Mouse (Mus musculus): ENCODE measurements around the gene Dek. TPM values are rescaled to one million over a fixed set of nuclear protein-coding genes. Genes with fewer than 3 reads are reported as not detected.

Dek gene
- polyA plus RNA-seq, 1 experiment = 227 TPM

- TF ChIP-seq EP300 (IDR thresholded peaks at IDR 0.05; ENCODE audit: insufficient read depth, low read depth, low read length) = no peak
- TF ChIP-seq CTCF (IDR thresholded peaks at IDR 0.05; ENCODE audit: low read depth, low read length) = no peak
- TF ChIP-seq POLR2A (IDR thresholded peaks at IDR 0.05; ENCODE audit: insufficient read depth, low read length) = no peak
- no peaks in the 10 kb centered on the region for H3K9me3 ChIP-seq (replicated peaks; ENCODE audit: control insufficient read depth, insufficient read depth, low read length, poor library complexity, severe bottlenecking)
- no peaks in the 10 kb centered on the region for H3K27me3 ChIP-seq (ENCODE audit: control insufficient read depth, insufficient read depth, low read length, poor library complexity, severe bottlenecking)
- no peak overlapping the region for H3K4me3 ChIP-seq (ENCODE audit: low read depth, low read length)
- no peaks in the 10 kb centered on the region for H3K4me1 ChIP-seq (ENCODE audit: control insufficient read depth, insufficient read depth, low read length)
- H3K36me3 ChIP-seq (ENCODE audit: control insufficient read depth, insufficient read depth, low read length, poor library complexity, severe bottlenecking) = no peaks in the 10 kb centered on the region
- H3K9ac ChIP-seq (ENCODE audit: low read depth, poor library complexity, severe bottlenecking) = no peak overlapping the region
- no peak overlapping the region for H3K27ac ChIP-seq (ENCODE audit: insufficient read depth, low read length)
Measured at GRCm38 (mm10) chr13:47133058-47133457, 27.1 kb upstream of the Dek start.

- Histone ChIP-seq H3K9ac (ENCODE audit: low read depth, poor library complexity, severe bottlenecking) (no peak overlapping the region), H3K4me1 (ENCODE audit: control insufficient read depth, insufficient read depth, low read length) (peaks cover 3% of the 10 kb centered on the region), H3K36me3 (ENCODE audit: control insufficient read depth, insufficient read depth, low read length, poor library complexity, severe bottlenecking) (no peaks in the 10 kb centered on the region), H3K27ac (ENCODE audit: insufficient read depth, low read length) (no peak overlapping the region), H3K4me3 (ENCODE audit: low read depth, low read length) (no peak overlapping the region), H3K27me3 (ENCODE audit: control insufficient read depth, insufficient read depth, low read length, poor library complexity, severe bottlenecking) (no peaks in the 10 kb centered on the region), H3K9me3 (replicated peaks; ENCODE audit: control insufficient read depth, insufficient read depth, low read length, poor library complexity, severe bottlenecking) (no peaks in the 10 kb centered on the region)
- TF ChIP-seq CTCF (IDR thresholded peaks at IDR 0.05; ENCODE audit: low read depth, low read length) (no peak), POLR2A (IDR thresholded peaks at IDR 0.05; ENCODE audit: insufficient read depth, low read length) (no peak), EP300 (IDR thresholded peaks at IDR 0.05; ENCODE audit: insufficient read depth, low read depth, low read length) (no peak)
Measured at GRCm38 (mm10) chr13:47129090-47129489, 23.1 kb upstream of the Dek start.

GRCm38 (mm10) chr13:47125595-47125994 lies 19.6 kb upstream of the Dek start:
- Histone ChIP-seq H3K4me3 (ENCODE audit: low read depth, low read length) (no peak overlapping the region), H3K9ac (ENCODE audit: low read depth, poor library complexity, severe bottlenecking) (no peak overlapping the region), H3K4me1 (ENCODE audit: control insufficient read depth, insufficient read depth, low read length) (peaks cover 3% of the 10 kb centered on the region), H3K36me3 (ENCODE audit: control insufficient read depth, insufficient read depth, low read length, poor library complexity, severe bottlenecking) (no peaks in the 10 kb centered on the region), H3K9me3 (replicated peaks; ENCODE audit: control insufficient read depth, insufficient read depth, low read length, poor library complexity, severe bottlenecking) (no peaks in the 10 kb centered on the region), H3K27me3 (ENCODE audit: control insufficient read depth, insufficient read depth, low read length, poor library complexity, severe bottlenecking) (no peaks in the 10 kb centered on the region), H3K27ac (ENCODE audit: insufficient read depth, low read length) (no peak overlapping the region)
- TF ChIP-seq POLR2A (IDR thresholded peaks at IDR 0.05; ENCODE audit: insufficient read depth, low read length) = no peak
- no peak for TF ChIP-seq EP300 (IDR thresholded peaks at IDR 0.05; ENCODE audit: insufficient read depth, low read depth, low read length)
- TF ChIP-seq CTCF (IDR thresholded peaks at IDR 0.05; ENCODE audit: low read depth, low read length) = no peak

- no peak overlapping the region for H3K4me3 ChIP-seq (ENCODE audit: low read depth, low read length)
- H3K4me1 ChIP-seq (ENCODE audit: control insufficient read depth, insufficient read depth, low read length) = peaks cover 3% of the 10 kb centered on the region
- no peaks in the 10 kb centered on the region for H3K9me3 ChIP-seq (replicated peaks; ENCODE audit: control insufficient read depth, insufficient read depth, low read length, poor library complexity, severe bottlenecking)
- TF ChIP-seq POLR2A (IDR thresholded peaks at IDR 0.05; ENCODE audit: insufficient read depth, low read length) (no peak), EP300 (IDR thresholded peaks at IDR 0.05; ENCODE audit: insufficient read depth, low read depth, low read length) (no peak), CTCF (IDR thresholded peaks at IDR 0.05; ENCODE audit: low read depth, low read length) (no peak)
- H3K27ac ChIP-seq (ENCODE audit: insufficient read depth, low read length) = no peak overlapping the region
- no peaks in the 10 kb centered on the region for H3K36me3 ChIP-seq (ENCODE audit: control insufficient read depth, insufficient read depth, low read length, poor library complexity, severe bottlenecking)
- H3K27me3 ChIP-seq (ENCODE audit: control insufficient read depth, insufficient read depth, low read length, poor library complexity, severe bottlenecking) = no peaks in the 10 kb centered on the region
- no peak overlapping the region for H3K9ac ChIP-seq (ENCODE audit: low read depth, poor library complexity, severe bottlenecking)
Measured at GRCm38 (mm10) chr13:47124986-47125385, 19.0 kb upstream of the Dek start.

DNA sequence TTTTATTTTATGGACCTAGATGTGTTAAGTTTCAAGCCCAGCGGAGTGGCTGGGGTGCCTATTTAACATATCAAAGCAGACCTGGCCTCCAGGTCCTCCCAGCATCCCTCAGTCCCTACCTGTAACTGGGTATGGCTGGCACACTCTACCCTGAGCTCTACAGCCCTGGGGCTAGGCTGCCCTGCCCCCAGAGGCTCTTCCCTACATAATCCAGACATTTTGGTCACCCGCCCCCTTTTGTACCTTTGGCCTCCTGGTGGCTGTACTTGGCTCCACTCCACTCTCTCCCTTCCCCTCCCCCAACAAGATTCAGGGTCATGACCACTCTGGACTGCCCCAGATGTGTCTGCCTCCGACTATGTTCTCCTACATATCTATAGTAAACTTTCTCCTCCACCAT lies 18.4 kb upstream of the Dek start:
- no peak overlapping the region for H3K27ac ChIP-seq (ENCODE audit: insufficient read depth, low read length)
- H3K36me3 ChIP-seq (ENCODE audit: control insufficient read depth, insufficient read depth, low read length, poor library complexity, severe bottlenecking) = no peaks in the 10 kb centered on the region
- H3K9ac ChIP-seq (ENCODE audit: low read depth, poor library complexity, severe bottlenecking) = no peak overlapping the region
- H3K9me3 ChIP-seq (replicated peaks; ENCODE audit: control insufficient read depth, insufficient read depth, low read length, poor library complexity, severe bottlenecking) = no peaks in the 10 kb centered on the region
- H3K4me1 ChIP-seq (ENCODE audit: control insufficient read depth, insufficient read depth, low read length) = peaks cover 3% of the 10 kb centered on the region
- H3K4me3 ChIP-seq (ENCODE audit: low read depth, low read length) = no peak overlapping the region
- no peaks in the 10 kb centered on the region for H3K27me3 ChIP-seq (ENCODE audit: control insufficient read depth, insufficient read depth, low read length, poor library complexity, severe bottlenecking)
- 0 out of 2 replicates have a peak, but pooled peaks have one; percentile 9 for TF ChIP-seq EP300 (IDR thresholded peaks at IDR 0.05; ENCODE audit: insufficient read depth, low read depth, low read length)
- no peak for TF ChIP-seq POLR2A (IDR thresholded peaks at IDR 0.05; ENCODE audit: insufficient read depth, low read length)

- no peak within 1 kb of the TSS for H3K27ac ChIP-seq (ENCODE audit: insufficient read depth, low read length)
- H3K4me1 ChIP-seq (ENCODE audit: control insufficient read depth, insufficient read depth, low read length) = peaks cover 3% of the 10 kb centered on the region
- TF ChIP-seq POLR2A (IDR thresholded peaks at IDR 0.05; ENCODE audit: insufficient read depth, low read length) = no peak
- H3K9me3 ChIP-seq (replicated peaks; ENCODE audit: control insufficient read depth, insufficient read depth, low read length, poor library complexity, severe bottlenecking) = no peaks in the 10 kb centered on the region
- H3K9ac ChIP-seq (ENCODE audit: low read depth, poor library complexity, severe bottlenecking) = peak within 1 kb of the TSS; percentile 83
- peak within 1 kb of the TSS; percentile 90 for H3K4me3 ChIP-seq (ENCODE audit: low read depth, low read length)
- H3K36me3 ChIP-seq (ENCODE audit: control insufficient read depth, insufficient read depth, low read length, poor library complexity, severe bottlenecking) = no peaks in the 10 kb centered on the region
- no peaks in the 10 kb centered on the region for H3K27me3 ChIP-seq (ENCODE audit: control insufficient read depth, insufficient read depth, low read length, poor library complexity, severe bottlenecking)
Measured at GRCm38 (mm10) chr13:47122537-47123430, 16.8 kb upstream of the Dek start, which contains the start of gene Rnf144b. Gene Rnf144b, plus strand, starts transcription at chr13:47122656.
